Mouse (Mus musculus): ENCODE measurements around the gene Tff3. TPM values are rescaled to one million over a fixed set of nuclear protein-coding genes. Genes with fewer than 3 reads are reported as not detected.

The Tff3 gene
- polyA plus RNA-seq, 1 experiment from 2014 or later: not detected

GRCm38 (mm10) chr17:31136821-31137220 is 7.4 kb upstream of the Tff3 start:
- no peaks in the 10 kb centered on the region for H3K36me3 ChIP-seq (ENCODE audit: insufficient read depth)
- no peaks in the 10 kb centered on the region for H3K27me3 ChIP-seq (ENCODE audit: insufficient read depth, low read length)
- 89% methylated on average over 1 of the region's 1 CpGs for WGBS
- TF ChIP-seq CTCF (IDR thresholded peaks at IDR 0.05; ENCODE audit: low read depth): no peak
- no peak overlapping the region for H3K27ac ChIP-seq (ENCODE audit: low read depth)
- H3K9me3 ChIP-seq (ENCODE audit: low read depth, low read length): no peaks in the 10 kb centered on the region
- DNase-seq (no peak), ATAC-seq (ENCODE audit: insufficient read depth) (no peak)
- H3K9ac ChIP-seq: no peak overlapping the region
- H3K4me3 ChIP-seq (ENCODE audit: low read depth, low read length): no peak overlapping the region
- H3K4me1 ChIP-seq (ENCODE audit: insufficient read depth): no peaks in the 10 kb centered on the region
- no peak overlapping the region for H3K4me2 ChIP-seq

GRCm38 (mm10) chr17:31136291-31136690 is 6.8 kb upstream of the Tff3 start:
- ATAC-seq (ENCODE audit: insufficient read depth) (no peak), DNase-seq (no peak)
- Histone ChIP-seq H3K4me2 (no peak overlapping the region), H3K4me3 (ENCODE audit: low read depth, low read length) (no peak overlapping the region), H3K4me1 (ENCODE audit: insufficient read depth) (no peaks in the 10 kb centered on the region), H3K9me3 (ENCODE audit: low read depth, low read length) (no peaks in the 10 kb centered on the region), H3K36me3 (ENCODE audit: insufficient read depth) (no peaks in the 10 kb centered on the region), H3K27ac (ENCODE audit: low read depth) (no peak overlapping the region), H3K9ac (no peak overlapping the region), H3K27me3 (ENCODE audit: insufficient read depth, low read length) (no peaks in the 10 kb centered on the region)
- no peak for TF ChIP-seq CTCF (IDR thresholded peaks at IDR 0.05; ENCODE audit: low read depth)
- WGBS: 34% methylated on average over 3 of the region's 3 CpGs

GRCm38 (mm10) chr17:31134913-31135312 is 5.5 kb upstream of the Tff3 start:
- Histone ChIP-seq H3K9ac (no peak overlapping the region), H3K4me3 (ENCODE audit: low read depth, low read length) (no peak overlapping the region), H3K36me3 (ENCODE audit: insufficient read depth) (no peaks in the 10 kb centered on the region), H3K4me1 (ENCODE audit: insufficient read depth) (no peaks in the 10 kb centered on the region), H3K27me3 (ENCODE audit: insufficient read depth, low read length) (no peaks in the 10 kb centered on the region), H3K4me2 (no peak overlapping the region), H3K27ac (ENCODE audit: low read depth) (no peak overlapping the region), H3K9me3 (ENCODE audit: low read depth, low read length) (no peaks in the 10 kb centered on the region)
- 63% methylated on average over 6 of the region's 6 CpGs for WGBS
- TF ChIP-seq CTCF (IDR thresholded peaks at IDR 0.05; ENCODE audit: low read depth): no peak
- DNase-seq (no peak), ATAC-seq (ENCODE audit: insufficient read depth) (no peak)

GRCm38 (mm10) chr17:31133776-31134175 is 4.3 kb upstream of the Tff3 start:
- Histone ChIP-seq H3K4me2 (no peak overlapping the region), H3K9me3 (ENCODE audit: low read depth, low read length) (no peaks in the 10 kb centered on the region), H3K4me3 (ENCODE audit: low read depth, low read length) (no peak overlapping the region), H3K36me3 (ENCODE audit: insufficient read depth) (no peaks in the 10 kb centered on the region), H3K4me1 (ENCODE audit: insufficient read depth) (no peaks in the 10 kb centered on the region), H3K27me3 (ENCODE audit: insufficient read depth, low read length) (no peaks in the 10 kb centered on the region), H3K27ac (ENCODE audit: low read depth) (no peak overlapping the region), H3K9ac (no peak overlapping the region)
- no peak for TF ChIP-seq CTCF (IDR thresholded peaks at IDR 0.05; ENCODE audit: low read depth)
- ATAC-seq (ENCODE audit: insufficient read depth): no peak
- 57% methylated on average over 15 of the region's 15 CpGs for WGBS
- peak; percentile 36 for DNase-seq

GRCm38 (mm10) chr17:31131269-31131821 is 1.9 kb upstream of the Tff3 start:
- ATAC-seq (ENCODE audit: insufficient read depth) (no peak), DNase-seq (no peak)
- Histone ChIP-seq H3K9ac (no peak overlapping the region), H3K4me3 (ENCODE audit: low read depth, low read length) (no peak overlapping the region), H3K4me1 (ENCODE audit: insufficient read depth) (no peaks in the 10 kb centered on the region), H3K27me3 (ENCODE audit: insufficient read depth, low read length) (no peaks in the 10 kb centered on the region), H3K4me2 (no peak overlapping the region), H3K9me3 (ENCODE audit: low read depth, low read length) (no peaks in the 10 kb centered on the region), H3K27ac (ENCODE audit: low read depth) (no peak overlapping the region), H3K36me3 (ENCODE audit: insufficient read depth) (no peaks in the 10 kb centered on the region)
- 66% methylated on average over 10 of the region's 10 CpGs for WGBS
- no peak for TF ChIP-seq CTCF (IDR thresholded peaks at IDR 0.05; ENCODE audit: low read depth)

GRCm38 (mm10) chr17:31128708-31129318 is 633 bp downstream of the Tff3 start:
- WGBS: 69% methylated on average over 9 of the region's 9 CpGs
- no peaks in the 10 kb centered on the region for H3K4me1 ChIP-seq (ENCODE audit: insufficient read depth)
- H3K36me3 ChIP-seq (ENCODE audit: insufficient read depth): no peaks in the 10 kb centered on the region
- H3K9ac ChIP-seq: no peak overlapping the region
- H3K4me3 ChIP-seq (ENCODE audit: low read depth, low read length): no peak overlapping the region
- H3K4me2 ChIP-seq: no peak overlapping the region
- H3K27ac ChIP-seq (ENCODE audit: low read depth): no peak overlapping the region
- no peaks in the 10 kb centered on the region for H3K9me3 ChIP-seq (ENCODE audit: low read depth, low read length)
- no peak for TF ChIP-seq CTCF (IDR thresholded peaks at IDR 0.05; ENCODE audit: low read depth)
- H3K27me3 ChIP-seq (ENCODE audit: insufficient read depth, low read length): no peaks in the 10 kb centered on the region
- DNase-seq (no peak), ATAC-seq (ENCODE audit: insufficient read depth) (no peak)

- Histone ChIP-seq H3K4me1 (ENCODE audit: insufficient read depth) (no peaks in the 10 kb centered on the region), H3K36me3 (ENCODE audit: insufficient read depth) (no peaks in the 10 kb centered on the region), H3K4me2 (no peak overlapping the region), H3K27me3 (ENCODE audit: insufficient read depth, low read length) (no peaks in the 10 kb centered on the region), H3K4me3 (ENCODE audit: low read depth, low read length) (no peak overlapping the region), H3K9ac (no peak overlapping the region), H3K27ac (ENCODE audit: low read depth) (no peak overlapping the region), H3K9me3 (ENCODE audit: low read depth, low read length) (no peaks in the 10 kb centered on the region)
- 36% methylated on average over 9 of the region's 9 CpGs for WGBS
- no peak for TF ChIP-seq CTCF (IDR thresholded peaks at IDR 0.05; ENCODE audit: low read depth)
- DNase-seq (peak; percentile 44), ATAC-seq (ENCODE audit: insufficient read depth) (0 out of 2 replicates have a peak, but pooled peaks have one; percentile 28)
Measured at GRCm38 (mm10) chr17:31125548-31126266, 3.7 kb downstream of the Tff3 start.

All from lung, embryonic 14.5 days (tissue).